Mouse (Mus musculus) 416B (cell line): ENCODE data around the gene Pfkl.
A peak's percentile ranks its signal among the peaks of the same experiment; 100 is the strongest.

Source experiments
- DNase-seq: peaks from one replicate; pipeline ENCODE4 v3.0.0; 2011; ENCODE audit warnings: low read depth

The Pfkl gene

DNA sequence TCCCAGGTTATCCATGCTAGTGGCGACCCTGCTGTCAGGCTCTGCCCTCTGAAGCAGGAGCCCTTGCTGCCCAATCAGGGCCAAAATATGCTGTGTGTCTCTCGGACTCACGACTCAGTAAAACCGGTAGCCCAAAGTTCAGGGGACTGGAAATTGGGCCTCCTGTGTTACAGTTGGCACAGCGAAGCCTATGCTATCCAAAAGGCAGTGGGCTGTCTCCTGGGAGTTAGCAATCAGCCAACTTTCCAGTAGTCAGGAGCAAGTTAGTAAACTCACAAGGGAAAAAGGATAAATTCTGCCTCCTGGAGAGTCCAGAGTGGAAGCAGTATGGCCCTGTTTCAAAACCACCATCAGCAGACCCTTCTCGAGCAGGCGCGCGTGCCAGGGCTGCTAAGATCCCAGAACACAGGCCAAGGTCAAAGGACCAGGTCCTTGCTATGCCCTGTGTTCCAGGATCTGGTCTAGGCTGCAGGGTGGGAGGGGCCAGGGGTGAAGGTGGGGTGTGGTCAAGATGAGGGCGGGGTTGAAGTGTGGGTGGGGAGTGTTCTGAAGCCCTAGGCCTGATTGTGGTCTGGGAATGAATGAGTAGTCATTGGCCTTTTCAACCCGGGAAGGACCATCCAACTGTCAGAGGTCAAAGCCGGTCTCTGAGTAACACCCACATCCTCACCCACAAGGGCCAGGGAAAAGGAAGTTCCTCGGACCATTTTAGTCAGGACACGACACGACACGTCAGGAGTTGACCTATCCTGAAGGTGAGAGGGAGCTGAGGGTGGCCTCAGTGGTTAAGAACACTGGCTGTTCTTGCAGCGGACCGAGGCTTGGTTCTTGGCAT lies 3.0 kb upstream of the Pfkl start:
- DNase-seq, result peak; percentile 82

DNA sequence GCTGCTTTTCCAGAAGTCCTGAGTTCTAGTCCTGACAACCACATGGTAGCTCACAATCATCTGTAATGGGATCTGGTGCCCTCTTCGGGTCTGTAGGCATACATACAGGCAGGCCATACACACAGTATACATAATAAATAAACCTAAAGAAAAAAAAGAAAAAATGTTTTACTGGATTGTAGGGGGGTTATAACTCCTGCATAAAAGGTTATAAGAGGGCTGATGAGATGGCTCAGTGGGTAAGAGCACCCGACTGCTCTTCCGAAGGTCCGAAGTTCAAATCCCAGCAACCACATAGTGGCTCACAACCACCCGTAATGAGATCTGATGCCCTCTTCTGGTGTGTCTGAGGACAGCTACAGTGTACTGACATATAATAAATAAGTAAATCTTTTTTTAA lies 1.2 kb upstream of the Pfkl start:
- peak; percentile 49 for DNase-seq

DNA sequence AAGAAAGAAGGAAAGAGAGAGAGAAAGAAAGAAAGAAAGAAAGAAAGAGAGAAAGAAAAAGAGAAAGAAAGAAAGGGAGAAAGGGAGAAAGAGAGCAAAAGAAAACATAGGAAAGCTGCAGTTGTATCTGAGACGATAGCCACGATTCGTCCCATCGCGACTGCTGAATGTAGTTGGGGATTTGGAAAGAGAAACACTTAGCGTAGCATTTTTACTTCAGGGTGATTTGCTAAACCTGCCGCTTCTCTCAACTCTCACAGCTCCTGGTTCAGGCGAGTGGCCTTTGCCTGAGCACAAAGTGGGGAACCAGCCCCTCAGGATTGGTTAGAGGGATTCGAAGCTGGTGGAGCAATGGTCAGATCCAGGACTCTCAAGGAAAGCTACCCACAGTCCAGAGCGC lies 452 bp upstream of the Pfkl start:
- DNase-seq, result peak; percentile 66

DNA sequence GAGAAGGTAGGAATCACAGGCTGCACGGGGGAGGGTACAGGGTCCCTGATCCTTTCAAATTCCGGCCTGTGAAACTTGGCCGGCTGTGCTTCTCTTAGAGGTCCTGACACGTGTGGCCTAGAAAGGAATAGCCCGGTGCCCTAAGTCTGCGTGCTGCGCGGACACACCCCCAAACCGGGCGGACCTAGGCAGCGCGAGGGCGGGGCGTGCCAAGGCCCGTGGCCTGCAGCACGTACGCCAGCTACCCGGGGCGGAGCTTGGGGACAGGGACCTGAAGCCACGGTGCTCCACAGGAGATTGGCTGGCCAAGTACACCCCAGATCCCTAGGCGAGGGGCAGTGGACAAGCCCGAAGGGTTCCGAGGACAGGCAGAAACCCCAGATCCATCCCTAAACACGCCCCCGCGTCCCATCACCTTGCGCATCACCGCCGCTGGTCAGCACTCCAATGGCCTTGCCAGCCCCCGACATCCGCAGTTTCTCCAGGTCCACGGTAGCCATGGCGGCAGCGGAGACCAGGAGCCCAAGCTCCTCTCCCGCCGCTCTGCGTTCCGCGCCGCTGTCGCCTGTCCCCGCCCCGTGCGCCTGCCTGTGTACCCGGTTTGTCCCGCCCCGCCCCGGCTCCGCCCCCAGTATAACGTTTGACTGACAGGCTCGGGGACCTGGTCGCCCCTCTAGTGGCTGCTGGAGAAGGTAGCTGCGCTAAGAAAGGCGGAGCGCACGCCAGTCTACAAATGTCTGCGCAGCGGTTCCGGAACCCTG lies 519 bp downstream of the Pfkl start:
- peak; percentile 96 for DNase-seq

DNA sequence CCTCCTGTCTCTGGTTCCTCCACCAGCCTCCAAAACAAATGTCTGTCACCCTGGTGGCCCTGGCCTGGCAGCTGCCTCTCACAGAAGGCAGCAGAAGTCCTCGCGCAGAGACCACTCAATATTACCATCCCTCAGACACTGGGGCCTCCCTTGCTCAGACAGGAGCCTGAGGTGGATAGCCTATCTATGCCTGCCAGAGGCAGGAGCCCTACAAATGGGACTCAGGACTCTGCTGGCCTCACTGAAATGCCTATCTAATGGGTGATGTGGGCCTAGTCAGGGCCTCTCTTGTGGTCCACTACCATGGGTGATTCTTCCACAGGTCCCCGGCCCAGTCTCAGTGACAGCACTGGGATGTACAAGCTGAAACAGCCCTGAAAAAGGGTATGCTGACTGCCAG lies 1.7 kb downstream of the Pfkl start:
- DNase-seq, result no peak

DNA sequence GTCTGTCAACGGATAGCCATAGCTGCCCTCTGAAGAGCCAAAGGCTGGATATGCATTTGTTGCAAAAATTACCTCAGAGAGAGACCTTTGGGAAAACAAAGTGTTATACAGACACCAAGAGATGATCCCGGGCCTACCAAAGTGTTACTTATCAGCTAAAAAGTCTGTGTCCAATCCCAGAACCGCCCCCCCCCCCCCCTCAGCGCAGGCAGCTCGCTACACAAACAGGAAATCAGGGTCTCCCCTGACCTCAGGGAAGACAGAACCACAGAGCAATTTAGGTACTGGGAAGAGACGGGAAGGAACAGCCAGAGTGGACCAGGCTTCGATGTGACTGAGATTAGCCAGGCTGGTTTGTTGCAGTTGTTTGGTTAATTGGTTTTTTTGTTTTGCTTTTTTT lies 2.7 kb downstream of the Pfkl start:
- no peak for DNase-seq

DNA sequence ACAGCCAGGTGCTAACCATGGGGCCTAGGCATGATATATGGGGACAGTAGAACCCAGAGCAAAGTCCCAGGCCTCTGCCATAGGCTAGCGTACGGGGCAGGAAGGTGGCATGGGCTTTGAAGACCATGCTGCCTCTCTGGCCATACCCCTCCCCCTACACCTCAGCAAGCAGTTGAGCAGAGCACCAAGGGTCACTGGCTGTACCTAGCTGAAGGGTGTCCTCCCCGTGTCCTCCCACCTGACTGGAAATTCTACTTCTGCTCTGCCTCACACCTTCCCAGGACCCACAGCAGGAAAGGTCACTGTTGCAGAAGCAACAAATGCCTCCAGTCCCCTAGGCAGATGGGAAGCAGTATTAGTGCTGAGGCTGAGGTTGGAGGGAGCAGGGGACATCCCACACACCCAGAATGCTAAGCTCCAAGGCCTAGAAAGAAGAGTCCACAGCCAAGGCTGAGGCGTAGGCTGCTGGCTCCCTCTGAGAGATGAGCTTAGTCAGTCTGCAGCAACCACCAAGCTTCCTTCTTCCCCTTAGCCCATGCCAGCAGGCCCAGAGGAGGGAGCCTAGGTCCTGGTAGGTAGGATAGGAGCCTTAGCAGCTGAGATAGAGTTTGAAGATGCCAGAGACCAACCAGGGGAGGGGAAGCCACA lies 4.0 kb downstream of the Pfkl start:
- no peak for DNase-seq

DNA sequence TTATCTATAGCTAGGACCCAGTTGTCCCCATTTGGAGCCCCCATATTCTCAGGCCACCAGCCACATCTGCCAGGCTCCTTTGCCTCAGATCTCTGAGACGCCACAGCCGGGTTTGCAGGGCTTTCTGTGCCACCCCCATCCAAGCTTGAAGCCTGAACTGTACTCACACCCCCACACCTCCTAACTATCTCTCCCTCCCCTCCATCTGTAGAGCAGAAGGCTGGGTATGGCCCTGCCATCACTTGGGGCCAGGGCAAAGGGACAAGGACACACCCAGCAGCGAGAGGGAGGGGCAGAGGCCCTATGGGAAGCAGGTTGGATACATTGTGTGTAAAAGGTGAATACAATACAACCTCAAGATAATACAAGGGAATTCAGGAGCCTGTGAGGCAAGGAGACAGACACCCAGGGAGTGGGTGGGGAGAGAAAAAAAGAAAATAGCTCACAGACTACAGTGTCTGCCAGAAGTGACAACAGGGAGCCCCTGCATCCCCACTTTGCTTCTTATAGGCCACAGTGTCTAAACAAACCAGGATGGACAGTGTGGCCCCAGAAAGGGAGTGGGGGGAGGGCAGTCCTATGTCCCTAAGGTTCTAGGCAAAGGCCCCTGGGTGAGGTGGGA lies 5.3 kb downstream of the Pfkl start:
- DNase-seq, result no peak

DNA sequence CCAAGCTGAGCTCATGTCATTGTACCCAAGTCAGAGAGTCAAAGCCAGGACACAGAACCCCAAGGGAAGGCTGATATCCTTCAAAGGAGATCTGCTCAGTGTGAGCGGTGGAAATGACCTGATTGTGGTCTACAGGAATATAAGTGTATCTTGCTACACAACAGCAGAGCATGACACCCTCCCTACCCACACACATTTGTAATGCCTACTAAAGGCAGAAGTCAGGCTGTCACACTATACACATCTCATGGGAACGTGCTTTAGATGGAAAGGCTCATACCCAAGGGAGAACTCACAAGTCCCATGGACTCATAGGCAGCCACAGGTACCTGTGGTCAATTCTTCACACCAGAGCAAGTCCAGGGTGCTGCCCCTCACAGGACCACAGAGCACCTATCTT lies 7.6 kb downstream of the Pfkl start:
- DNase-seq, result no peak

DNA sequence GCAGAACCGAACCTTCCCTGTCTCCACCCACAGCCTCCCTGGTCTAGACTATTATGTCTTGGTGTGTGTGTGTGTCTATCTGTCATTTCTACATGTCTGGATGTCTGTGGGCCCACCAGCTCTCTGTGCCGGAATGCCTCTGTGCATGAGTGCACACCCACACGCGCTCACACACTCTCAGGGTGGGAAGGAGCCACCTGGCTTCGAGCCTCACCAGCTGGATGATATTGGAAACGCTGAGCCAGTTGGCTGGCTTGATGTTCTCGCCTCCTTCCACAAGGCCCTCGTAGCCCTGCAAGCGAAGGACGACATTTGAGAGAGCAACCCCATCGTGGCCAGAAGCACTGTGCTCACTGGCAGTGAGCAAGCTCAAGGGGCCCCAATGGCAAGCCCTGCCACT lies 8.1 kb downstream of the Pfkl start:
- no peak for DNase-seq

DNA sequence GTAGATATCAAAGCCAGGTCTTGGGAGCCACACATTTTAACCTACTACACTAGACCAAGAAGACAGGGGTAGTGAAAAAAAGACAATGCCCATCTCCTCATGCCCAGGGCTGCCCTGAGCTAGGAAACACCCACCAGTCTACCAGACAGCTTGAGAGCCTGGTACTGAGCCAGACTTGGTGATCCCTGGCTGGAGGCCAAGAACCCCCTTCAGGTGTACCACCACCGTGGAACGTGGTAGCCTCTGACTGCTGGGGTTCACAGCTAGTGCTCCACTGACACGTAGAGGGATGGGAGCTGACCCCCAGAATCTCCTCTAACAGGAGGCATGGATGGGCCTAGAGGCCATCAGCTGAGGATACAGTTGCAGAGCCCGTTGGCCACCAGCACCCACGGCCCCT lies 9.7 kb downstream of the Pfkl start:
- no peak for DNase-seq

DNA sequence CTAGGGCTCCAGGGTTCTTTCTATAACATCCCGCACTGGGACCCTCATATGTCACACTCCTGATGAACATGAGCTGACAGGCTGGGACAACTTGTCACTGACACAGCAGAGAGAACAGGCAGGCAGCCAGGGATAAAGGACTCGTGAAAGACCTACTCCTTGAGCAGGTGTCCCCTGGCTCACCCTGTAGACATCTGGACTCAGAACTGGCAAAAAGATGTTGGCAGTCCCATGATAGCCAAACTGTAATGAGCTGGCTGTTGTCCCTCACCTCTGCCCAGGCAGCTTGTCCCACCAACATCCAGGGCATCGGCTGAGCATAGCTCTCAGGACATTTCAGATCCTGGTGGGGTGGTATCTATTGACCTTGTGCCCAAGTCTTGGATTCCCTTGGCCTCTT lies 14.2 kb downstream of the Pfkl start:
- no peak for DNase-seq

DNA sequence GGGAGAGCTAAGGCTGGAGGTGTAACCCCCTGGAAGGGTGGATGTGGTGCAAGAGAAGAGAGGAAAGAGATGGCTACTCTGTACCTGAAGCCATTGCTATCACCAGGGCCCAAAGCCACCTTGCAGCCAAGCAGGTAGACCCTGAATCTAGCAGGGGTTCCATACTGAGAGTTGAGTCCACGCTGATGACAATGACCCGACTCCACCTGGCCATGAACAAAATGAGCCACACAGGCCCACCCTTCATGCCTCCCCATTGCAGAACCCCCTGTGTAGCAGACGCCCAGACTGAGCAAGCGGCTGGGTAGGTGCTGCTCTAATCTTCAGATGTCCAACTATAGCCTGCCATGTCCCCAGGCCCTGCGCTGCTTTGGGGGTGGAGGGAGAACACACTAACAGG lies 24.1 kb downstream of the Pfkl start:
- DNase-seq, result no peak

DNA sequence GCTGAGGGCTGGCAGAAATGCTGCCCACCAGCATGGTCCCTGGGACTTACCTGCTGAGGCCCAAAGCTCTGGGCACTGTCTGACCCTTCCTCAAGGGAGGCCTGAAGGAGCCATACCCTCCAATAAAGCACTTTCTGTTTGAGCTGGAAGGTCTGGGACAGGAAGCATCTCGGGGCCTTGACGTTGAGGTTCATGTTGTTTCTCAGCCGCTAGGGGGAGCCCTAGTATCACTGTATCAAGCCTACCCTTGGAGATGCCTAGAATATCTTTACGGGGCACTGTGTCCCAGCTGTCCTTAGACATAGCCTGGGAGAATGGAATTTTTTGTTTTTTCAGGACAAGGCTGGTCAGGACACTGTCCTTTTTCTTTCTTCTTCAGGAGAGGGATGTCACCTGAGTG lies 25.2 kb downstream of the Pfkl start:
- peak; percentile 88 for DNase-seq

DNA sequence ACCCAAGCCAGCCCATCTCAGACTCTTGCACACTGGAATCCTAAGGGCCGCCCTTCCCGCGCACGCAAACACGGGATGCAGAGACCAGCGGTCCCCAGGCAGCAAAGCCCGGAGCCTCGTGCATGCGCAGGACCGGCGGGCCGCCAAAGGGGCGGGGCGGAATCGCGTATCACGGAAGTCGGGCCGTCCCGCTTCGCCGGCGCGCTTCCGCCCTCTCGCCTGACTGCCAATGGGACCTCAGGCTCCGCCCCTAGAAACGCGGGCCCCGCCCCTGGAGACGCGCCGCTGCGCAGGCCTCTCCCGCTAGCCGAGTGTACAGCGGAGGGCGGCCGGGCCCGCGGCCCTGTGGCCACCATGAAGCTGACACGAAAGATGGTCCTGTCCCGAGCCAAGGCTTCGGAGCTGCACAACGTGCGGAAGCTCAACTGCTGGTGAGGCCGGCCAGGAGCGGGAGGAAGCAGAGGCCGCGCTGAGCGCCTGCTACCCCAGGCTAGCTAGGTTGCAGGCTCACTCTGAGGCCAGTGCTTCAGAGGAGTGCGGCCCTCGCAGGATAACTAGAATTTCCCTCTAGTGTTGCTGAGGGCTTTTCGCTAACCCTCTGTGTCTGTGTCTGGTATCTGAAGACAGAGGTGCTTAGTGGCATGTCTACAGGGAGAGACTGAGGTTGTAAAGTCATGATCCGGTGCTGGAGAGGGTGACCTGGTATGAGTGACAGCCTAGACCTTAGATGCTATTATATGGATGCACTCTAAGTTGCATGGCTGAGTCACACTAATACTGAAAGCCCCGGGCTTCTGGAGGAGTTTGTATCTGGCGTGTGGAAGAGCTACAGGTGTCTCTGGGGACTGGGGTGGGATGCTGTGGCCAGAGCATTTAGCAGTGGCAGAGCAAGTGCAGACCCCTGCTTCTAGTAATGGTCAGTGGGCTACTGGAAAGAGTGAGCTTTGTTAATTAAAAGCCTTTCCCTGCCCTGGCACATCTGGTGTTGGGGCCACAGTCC lies 31.2 kb downstream of the Pfkl start, which contains the start of gene 1810043G02Rik:
1810043G02Rik (plus strand) TSS at position 174 of the 1,000 bp plus-strand sequence.
- peak; percentile 95 for DNase-seq

DNA sequence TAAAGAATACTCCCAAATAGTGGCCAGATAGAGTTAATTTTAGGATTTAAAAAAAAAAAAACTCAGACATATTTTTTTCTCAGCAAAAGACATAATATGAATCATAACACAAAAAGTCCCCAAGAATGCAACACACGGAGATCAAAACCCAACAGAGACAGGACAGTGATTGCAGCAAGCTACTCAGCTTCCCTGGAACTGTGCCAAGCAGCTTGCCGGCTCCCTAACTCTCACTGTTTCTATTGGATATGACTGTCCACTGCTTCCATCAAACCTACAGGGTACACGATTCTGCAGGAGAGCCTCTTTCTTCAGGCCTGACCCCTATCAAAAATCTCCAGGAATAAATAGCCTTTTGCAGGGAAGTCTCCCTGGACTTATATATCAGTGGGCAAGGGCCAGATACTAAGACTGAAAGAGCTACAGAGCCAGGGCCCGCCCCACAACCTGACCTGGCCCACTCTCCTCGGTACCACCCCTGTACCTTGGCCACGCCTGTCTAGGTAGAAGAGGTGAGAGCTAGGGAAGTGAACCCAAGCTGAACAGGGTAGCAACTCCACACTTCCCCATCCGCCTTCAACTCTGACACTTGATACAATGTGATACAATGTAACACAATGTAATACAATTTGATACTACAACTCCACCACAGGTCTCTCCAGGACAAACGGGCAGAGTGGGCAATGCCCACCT lies 33.3 kb downstream of the Pfkl start:
- peak; percentile 35 for DNase-seq

DNA sequence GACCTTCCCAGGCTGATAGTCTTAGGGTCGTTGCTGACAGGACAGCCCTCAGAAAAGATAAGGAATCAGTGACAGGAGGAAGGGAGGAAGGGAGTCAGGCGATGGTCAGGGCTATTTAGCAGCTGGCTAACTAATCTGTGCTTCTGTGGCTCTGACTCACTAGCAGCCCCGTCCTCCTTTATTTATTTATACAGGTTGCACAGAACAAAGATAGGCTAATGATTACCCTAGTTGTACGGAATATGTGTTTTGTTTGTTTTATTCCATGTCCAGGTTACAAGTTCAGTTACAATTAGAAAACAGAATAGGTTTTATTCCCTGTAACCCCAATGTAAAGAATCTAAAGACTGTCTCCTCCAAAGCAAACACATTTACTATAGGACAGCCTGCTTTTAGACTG lies 34.2 kb downstream of the Pfkl start:
- DNase-seq, result no peak

DNA sequence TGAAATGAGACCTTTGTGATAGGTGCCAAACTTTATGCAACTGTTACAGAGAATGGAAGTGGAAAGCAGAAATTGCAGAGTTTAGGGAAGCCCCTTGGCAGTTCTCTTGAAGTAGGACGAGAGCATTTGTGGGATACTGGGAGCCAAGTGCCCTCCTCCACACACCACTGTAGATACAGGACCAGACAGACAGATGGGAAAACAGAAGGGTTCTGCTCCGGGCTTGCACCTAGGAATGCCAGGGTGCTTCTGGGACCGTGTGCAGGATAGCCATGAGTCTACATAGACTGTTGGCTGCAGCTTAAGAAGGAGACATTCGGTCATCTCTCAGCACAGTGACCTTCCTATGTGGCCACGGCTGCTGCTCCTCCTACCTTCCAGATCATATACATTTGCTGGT lies 35.1 kb downstream of the Pfkl start:
- DNase-seq, result no peak

DNA sequence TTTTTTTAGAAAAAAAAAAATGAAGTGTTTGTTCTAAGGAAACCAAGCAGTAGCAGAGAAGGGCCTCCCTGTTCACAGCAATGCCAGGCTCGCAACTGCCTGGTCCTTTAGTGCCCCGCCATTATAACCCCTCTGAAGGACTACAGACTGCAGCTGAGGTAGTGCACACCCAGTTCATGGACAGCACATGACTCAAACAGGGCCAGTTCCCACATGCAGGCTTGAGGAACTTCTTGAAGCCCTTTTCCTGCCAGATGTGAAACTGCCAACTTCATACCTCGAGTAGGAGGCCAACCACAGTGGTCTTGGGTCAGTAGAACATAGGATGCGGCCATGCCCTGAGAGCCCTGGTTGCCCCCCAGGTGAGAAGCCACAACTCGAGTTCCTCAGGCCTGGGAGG lies 35.6 kb downstream of the Pfkl start:
- no peak for DNase-seq

DNA sequence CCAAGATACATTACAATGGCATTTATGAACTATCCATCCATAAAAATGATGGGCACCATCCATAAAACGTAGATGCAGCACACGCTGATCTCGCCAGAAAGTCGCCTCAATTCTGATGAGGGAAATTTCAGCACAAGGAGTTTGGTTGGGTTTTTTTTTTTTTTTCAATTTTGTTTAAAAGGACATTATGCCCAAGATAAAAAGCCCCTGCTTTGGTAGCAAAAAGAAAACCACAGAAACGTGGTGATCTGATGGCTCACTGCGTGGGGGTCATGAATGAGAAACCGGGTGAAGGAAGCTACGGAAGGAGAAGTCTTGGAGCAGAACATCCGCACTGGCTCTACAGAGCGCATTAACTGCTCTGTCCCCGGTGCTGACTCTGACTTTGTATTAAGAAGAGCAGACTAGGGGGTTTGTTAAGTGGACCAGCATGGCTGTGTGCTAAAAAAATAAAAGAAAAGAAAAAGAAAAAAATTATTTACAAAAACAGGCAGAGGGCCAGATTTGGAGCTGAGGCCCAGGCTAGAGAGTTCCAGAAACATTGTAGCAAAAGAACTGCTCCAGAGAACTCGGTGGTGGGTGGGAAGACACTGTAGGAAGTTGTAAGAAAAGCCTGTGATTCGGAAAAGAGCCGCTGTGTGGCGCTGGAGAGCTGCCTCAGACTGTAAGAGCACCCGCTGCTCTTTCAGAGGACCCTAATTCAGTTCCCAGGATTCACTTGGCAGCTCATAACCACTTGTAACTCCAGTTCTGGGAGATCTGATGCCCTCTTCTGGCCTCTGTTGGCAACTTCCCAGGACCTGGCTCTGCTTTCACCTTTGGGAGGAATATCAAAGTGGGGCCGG lies 38.0 kb downstream of the Pfkl start:
- peak; percentile 73 for DNase-seq
